Mouse (Mus musculus) frontal cortex, adult 2 months (tissue): ENCODE results near the gene Nectin4. TPM values are rescaled to one million over a fixed set of nuclear protein-coding genes. Genes with fewer than 3 reads are reported as not detected.
A peak's percentile ranks its signal among the peaks of the same experiment; 100 is the strongest.

Experiments used
- DNase-seq, 2 experiments: peaks; one replicate each; pipeline ENCODE4 v3.0.0; 2022; ENCODE audit warnings: low spot score in 1 of 2; ENCODE audit errors: extremely low spot score in 1 of 2
- polyA plus RNA-seq: library from polyadenylated mRNA; depleted of rRNA; stranded (reverse); fragments of >200 nt; gene quantifications from 2 replicates; pipeline ENCODE4 v1.2.3, GENCODE M21; 2012

Nectin4 gene
- polyA plus RNA-seq, 1 experiment = 3.1 TPM

DNA sequence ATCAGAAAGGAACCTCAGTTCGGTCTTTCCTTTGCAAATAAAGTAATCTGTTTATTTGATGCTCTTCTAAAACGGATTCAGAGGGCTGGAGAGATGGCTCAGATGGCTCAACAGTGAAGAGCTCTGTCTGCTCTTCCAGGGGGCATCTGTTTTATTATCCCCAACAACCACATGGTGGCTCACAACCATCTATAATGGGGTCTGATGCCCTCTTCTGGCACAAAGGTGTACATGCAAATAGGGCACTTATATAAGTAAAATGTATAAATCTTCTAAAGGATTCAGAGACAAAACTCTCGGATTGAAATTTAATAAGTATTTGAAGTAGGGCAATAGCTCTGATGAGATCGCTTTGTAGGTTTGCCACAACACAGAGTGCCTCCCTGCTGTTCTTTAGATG lies 11.5 kb upstream of the Nectin4 start:
- DNase-seq = peak in 1 of 2 experiments; percentile 64

DNA sequence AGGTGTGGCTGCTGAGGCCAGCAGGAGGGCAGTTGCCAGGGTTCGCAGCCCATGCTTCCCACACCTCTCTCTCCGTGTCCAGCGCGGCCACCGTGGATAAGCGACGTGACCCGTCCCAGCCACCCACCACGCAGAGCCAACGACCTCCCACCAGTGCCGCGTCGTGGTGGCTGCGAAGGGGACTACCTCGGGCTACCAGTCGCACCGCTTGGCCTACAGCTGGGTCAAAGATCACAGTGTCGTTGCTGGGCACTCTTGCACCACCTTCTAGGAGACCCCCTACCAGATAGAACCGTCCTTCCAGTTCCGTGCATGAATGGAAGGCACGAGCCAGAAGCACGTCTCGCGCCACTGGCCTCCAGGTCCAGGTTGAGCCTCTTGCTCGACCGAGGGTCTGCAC lies 9.6 kb upstream of the Nectin4 start:
- DNase-seq = peak in 1 of 2 experiments; percentile 43

DNA sequence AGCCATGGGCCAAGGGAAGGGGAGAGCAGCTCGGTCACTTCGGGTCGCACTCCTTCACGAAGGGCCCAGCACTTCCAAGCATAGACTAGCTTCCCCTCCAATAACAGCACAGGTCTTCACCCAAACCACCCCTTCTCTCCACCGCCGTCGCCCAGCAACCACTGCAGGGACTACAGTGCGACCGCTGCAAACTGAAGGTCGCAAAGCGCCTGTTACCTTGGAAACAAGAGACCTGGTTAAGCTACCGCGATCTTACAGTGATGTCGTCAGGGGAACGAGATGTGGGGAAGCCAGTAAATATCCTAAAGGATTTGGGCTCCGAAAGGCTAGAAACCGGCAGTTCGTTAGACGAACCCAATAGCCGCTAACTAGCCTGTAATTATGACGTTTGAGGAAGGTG lies 9.2 kb upstream of the Nectin4 start, which contains the start of gene Klhdc9:
Gene Klhdc9, minus strand, starts transcription at position 143 of the 400 bp plus-strand sequence.
- DNase-seq = peak; percentile 94 to 95

DNA sequence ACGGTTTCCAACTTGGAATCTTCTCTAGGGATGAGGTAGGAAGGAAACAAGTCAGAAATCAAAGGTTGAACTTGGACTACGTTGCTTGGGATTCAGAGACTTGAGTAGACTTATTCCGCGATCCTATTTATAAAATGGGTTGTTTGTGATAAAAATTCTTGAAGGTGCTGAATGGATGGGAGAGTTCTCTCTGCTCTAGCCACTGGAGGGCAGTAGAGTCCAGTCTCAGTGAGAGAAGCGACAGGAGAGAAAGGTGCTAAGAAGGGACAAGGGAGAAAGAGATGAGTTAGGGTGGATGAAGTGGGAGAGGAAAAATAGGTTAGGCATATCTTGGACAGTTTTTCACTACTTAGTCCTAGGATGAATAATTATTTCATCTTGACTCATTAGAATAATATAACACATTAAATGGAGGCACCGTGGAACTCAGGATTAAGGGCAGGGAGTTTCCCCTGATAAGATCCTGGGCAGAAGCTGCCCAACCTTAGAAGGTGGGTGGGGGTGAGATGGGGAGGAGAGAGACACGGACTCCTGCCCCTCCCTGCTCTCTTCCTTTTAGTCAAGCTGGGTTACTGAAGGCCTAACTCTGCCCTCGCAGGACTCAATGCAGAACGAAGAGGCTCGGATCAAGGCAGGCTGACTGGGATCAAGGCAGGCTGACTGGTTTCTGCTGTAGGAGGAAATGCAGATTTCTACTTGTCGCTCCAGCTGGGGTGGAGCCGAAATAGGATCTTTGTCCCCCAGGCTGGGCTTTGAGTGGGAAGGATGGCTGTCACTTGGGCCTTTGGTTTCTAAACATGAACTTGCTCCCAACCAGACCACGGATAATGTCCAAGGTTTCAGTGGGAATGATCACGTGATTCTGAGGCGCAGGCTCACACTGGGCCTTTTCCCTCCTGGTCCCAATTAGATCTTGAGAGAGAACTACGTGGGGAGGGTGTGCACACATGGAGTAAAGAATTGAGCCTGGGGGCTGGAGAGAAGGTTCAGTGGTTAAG lies 8.5 kb upstream of the Nectin4 start:
- peak in 1 of 2 experiments; percentile 88 for DNase-seq

DNA sequence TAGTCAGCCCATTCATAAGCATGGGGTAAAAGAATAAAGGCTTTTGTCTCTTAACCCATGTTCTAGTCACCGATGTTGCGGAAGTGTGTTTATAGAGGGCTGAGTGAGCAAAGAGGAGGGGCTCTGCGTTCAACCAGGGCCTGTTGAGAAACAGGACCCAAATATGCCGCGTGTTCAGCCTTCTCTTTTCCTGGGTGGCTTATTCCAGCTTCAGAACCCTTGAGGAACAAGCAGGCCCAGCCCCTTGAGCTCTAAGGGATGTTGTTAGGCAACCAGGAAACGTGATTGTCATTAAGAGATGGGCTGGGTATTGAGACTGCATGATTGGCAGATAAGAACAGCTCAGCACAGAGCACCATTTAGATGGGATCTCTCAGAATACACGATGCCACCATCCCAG lies 4.0 kb upstream of the Nectin4 start:
- no peak for DNase-seq

DNA sequence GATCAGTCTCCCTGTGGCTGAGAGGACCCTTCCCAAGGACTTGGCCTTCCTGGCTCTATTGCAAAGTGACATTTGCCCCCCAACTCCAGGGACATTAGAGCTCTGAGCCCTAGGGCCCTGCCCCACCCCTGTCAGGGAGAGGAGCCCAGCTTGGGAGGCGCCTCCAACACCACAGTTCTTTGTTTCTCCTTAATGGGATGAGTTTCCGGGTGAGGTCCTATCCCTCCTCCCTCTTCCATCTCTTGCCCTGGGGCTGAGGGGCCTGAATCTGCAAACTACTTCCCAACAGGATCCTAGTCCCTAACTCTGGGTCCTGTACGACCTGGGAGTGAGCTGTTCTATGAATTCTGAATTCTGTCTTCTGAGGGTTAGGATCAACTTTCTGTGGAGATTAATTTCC lies 3.0 kb downstream of the Nectin4 start:
- DNase-seq = no peak

DNA sequence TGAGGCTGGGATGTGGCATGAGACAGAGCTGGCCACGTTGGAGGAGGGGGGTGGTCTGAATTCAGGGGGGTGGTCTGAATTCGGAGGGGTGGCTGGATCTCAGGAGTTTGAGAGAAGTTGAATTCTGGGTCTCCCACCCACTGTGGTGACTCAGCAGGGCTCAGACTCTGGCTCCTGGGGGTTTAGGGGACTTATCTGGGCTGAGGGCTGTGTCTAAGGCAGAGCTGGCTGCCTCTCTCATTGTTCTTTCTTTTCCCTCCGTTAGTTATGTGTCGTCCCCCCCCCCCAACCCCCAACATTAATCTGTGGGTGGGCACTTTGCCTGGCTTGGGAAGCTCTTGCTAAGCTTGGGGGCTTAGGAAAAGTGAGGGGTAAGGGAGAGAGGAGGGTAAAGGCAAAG lies 4.0 kb downstream of the Nectin4 start:
- no peak for DNase-seq

DNA sequence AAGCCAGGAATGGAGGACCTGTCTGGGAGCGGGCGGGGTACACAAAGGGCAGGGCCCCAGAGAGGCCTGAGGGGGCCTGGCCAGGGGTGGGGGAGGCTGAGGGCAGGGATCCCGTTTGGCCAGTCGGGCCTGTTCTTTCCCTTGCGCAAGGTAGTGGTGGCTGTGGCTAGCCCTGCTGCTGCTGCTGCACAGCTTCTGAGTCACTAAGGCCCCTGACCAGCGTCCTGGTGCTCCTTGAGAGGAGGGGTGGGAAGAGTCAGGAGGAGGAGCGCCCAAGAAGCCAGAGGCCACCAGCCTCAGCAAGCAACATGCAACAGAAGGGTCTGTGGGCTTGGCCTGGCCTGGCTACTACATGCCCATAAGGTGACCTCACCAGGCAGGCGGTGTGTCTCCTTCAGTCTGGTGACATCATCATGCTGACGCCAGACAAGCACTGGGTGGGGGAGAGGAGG lies 5.8 kb downstream of the Nectin4 start:
- DNase-seq = no peak

DNA sequence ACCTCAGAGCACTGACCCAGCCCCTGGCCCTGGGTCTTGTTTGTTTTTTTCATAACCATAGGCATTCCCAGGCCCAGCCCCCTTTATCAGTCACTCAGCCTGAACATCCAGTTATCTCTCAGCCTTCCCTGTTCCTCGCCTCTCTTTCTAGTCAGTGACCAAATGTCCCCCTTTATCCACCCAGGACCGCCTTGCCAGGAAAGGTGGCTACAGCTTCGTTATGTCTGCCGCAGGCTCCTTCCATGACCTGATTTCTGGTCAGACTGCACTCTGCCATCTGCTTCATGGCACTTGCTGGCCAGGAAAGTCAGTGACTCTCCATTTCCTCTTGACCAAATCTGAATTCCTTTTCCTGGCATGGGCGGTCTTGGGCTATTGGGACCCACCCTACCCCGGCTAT lies 8.4 kb downstream of the Nectin4 start:
- DNase-seq = no peak

DNA sequence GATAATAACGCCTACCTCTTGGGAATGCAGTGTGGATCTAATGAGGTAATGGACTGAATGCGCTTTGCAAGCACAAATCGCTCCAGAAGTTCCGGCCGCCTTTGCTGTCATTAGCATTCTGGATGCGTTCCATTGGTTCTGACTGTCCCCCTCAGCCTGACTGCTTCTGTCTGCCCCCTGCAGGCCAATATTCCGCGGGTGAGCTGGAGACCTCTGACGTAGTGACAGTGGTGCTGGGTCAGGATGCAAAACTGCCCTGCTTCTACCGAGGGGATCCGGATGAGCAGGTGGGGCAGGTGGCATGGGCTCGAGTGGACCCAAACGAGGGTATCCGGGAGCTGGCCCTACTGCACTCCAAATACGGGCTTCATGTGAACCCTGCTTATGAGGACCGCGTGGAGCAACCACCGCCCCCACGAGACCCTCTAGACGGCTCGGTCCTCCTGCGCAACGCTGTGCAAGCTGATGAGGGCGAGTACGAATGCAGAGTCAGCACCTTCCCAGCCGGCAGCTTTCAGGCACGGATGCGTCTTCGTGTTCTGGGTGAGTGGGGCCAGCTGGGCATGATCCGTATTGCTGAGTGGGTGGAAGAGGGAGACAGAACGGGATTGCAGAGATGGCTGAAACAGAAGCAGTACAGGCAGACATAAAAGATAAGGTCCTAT lies 10.2 kb downstream of the Nectin4 start:
- peak in 1 of 2 experiments; percentile 84 for DNase-seq

DNA sequence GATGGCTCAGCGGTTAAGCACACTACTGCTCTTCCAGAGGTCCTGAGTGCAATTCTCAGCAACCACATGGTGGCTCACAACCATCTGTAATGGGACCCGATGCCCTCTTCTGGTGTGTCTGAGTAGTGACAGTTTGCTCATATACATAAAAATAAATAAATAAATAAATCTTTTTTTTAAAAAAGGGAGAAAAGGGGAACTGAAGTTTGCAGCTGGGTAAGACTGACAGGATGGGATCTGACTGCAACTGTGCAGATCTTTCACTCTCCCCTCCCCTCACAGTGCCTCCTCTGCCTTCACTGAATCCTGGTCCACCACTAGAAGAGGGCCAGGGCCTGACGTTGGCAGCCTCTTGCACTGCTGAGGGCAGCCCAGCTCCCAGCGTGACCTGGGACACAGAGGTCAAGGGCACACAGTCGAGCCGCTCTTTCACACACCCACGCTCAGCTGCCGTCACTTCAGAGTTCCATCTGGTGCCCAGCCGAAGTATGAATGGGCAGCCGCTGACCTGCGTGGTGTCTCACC lies 12.3 kb downstream of the Nectin4 start:
- no peak for DNase-seq

DNA sequence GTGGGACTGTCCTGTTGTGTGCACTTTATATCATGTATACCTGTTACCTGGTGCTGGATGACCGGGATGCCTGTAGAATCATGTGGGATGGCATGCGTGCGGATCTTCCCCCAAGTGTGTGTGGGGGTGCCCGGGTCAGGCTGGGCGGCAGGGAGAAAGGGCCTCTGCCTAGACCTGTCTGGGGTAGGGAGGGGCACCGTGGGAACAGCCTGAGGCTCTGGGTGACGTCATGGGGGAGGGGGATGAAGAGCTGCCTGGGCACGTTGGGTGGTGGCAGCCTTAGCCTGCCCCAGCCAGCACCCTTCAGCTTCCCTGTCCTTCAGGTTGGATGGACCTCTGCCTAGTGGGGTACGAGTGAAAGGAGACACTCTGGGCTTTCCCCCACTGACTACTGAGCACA lies 14.5 kb downstream of the Nectin4 start:
- DNase-seq = no peak

DNA sequence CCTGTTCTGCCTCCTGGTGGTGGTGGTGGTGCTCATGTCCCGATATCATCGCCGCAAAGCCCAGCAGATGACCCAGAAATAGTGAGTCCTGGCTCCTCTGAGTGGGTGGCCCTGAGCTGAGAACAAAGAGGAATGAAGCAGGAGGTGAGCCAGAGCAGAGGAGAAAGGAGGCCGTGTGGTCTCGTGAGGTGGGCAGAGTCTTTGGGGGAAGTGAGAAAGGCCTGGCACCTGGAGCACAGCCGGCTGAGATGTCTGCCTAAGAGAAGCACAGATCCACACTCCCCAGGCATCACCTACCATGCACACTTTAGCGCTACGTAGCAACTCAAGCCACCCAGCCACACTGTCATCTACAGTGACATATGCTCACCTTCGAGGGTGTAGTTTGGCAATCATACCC lies 15.3 kb downstream of the Nectin4 start:
- no peak for DNase-seq

DNA sequence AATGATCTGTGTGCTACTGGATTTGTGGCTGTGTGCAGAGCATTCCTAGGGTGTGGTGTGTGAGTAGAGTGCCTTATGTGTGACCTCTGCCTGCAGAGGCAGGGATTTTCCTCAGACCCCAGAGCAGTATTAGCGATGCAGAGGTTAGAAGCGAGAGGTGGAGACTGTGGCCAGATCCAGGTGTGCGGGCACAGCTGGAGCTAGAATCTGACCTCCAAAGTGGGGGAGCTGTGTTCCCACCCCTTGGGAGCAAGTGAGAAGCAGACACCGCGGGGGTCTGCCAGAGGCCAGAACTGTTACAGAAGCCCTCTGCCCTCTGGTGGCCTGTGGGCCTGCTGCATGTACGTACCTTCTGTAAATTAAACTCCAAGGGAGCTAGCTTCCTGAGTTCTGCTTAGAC lies 17.2 kb downstream of the Nectin4 start:
- no peak for DNase-seq

DNA sequence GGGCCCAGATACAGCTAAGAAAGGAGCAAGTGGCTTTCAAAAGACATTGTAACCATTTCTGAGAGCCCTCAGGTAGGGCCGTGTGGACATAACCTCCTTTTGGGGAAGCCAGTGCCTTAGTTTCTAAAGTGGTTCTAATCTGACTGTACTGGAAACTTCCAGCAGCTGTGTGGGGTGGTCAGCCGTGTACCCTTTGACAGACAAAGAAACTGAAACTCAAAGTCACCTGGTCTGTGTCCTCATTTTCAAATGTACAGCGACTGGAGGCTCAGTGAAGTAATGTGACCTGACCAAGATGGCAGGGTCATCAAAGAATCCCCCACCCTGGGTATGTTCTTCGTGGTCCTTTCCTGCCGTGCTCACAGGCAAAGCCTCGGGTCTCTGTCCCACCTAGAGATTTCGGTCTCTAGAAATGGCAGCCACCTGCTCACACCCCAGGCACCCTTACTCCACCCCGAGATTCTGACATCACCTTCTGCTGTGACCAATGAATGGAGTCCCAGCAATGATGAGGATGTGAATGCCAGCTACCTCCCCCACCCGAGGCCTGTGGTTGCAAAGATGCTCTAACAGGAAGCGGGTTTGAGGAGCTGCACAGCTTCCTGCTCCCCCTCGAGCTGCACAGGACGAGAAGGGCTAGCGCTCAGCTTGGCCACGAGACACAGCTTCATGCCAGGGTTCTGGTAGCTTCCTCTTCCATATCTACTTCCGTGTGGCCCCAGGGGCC lies 18.6 kb downstream of the Nectin4 start, which contains the start of gene Arhgap30:
Gene Arhgap30, plus strand, starts transcription at position 579 of the 727 bp plus-strand sequence.
- no peak for DNase-seq

DNA sequence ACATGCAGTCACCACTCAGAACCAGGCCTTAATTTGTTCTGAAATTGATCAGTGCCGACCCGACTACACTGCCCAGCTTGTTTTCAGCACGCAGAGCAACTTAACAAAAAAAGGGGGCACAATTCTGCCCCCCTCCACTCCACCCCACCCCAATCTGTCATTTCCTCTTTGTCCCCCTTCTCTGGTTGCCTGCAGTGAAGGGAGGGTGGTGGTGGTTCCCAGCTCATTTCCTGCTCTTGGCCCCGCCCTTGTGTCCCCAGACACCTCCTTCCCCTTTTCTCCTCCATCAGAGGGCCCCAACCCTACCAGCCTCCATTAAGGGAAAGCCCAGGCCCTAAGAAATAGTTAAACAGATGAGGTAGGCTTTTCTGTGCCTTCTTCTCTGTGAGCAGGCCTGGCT lies 20.2 kb downstream of the Nectin4 start:
- no peak for DNase-seq

DNA sequence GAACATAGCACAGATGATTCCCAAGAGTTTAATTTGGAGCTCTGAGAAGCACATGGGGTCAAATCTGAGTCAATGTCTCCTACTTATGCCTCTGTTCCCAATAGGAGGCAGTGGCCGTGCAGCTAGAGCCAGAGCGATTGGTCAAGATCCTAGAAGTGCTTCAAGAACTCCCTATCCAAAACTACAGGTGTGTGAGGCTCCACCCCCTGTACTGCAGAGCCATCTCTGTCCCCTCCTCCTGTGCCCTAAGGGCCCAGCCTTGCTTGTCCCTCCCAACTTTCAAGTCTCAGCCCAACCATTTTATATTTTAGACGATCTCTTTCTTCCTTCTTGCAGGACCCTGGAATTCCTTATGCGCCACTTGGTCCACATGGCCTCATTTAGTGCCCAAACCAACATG lies 31.9 kb downstream of the Nectin4 start:
- DNase-seq = no peak

DNA sequence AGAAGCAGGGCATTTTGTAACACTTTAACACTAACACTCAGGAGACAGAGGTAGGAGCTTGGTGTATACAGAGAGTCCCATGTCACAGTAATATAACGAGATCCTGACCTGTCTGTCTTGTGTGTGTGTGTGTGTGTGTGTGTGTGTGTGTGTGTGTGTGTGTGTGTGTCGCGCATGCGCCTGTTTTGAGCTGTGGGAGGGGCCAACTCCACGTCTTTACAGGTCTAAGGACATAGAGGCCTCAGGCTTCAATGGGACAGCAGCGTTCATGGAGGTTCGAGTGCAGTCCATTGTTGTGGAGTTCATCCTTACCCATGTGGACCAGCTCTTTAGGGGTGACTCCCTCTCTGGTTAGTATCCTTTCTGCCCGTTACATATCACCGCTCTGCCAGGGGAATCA lies 33.1 kb downstream of the Nectin4 start:
- no peak for DNase-seq

DNA sequence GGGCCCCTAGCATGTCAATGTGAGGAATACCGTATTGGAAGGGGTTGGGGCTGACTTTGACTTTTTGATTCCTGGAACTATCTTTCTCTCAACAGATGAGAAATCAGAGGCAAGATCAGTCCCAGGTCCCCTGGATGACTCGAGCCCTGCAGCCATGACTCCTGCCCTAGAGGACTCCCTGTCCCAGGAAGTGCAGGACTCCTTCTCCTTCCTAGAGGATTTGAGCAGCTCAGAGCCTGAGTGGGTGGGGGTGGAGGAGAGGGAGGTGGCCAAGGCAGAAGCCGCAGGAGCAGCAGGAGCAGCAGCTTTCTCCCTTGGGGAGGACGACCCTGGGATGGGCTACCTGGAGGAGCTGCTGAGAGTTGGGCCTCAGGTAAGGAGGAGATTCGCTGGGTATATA lies 37.4 kb downstream of the Nectin4 start:
- no peak for DNase-seq

DNA sequence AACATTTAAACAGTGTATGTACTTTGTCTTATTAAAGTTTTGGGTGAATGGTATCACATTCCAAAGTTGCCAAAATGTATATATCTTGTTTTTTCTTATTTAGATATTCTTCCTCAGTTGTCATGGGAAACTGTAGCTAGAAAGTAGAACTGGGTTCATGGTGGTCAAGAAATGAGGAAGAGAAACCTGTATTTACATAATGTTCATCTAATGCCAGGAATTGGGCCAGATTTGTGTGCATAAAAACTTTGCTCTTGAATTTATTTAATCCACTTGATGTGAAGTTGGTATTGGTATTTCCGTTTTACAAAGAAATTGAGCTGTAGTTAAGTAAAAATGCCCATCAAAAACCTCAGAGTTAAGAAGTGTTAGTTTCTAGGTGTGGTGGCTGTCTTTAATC lies 40.3 kb downstream of the Nectin4 start:
- DNase-seq = no peak
